Mouse (Mus musculus) stomach, embryonic 16.5 days (tissue): ENCODE results near the gene Qrich2. TPM values are rescaled to one million over a fixed set of nuclear protein-coding genes. Genes with fewer than 3 reads are reported as not detected.

Experiments
- ATAC-seq: fragments of 200-750 bp; cut with Nextera tagmentation; 2 replicates; pipeline ENCODE4 v1.8.0; 2017; ENCODE audit warnings: moderate number of reproducible peaks, moderate TSS enrichment; ENCODE audit not compliant: insufficient read depth, low FRiP score
- H3K27ac ChIP-seq: fragments of 300-500 bp; sonication (generic); 2 replicates; pipeline ENCODE4 v1.5.1; 2014; ENCODE audit warnings: low read length
- H3K27me3 ChIP-seq: fragments of 300-500 bp; sonication (generic); 2 replicates; pipeline ENCODE4 v1.6.1; 2014; ENCODE audit warnings: low read length, control low read depth, mixed read lengths; ENCODE audit not compliant: control insufficient read depth, insufficient read depth
- H3K36me3 ChIP-seq: fragments of 300-500 bp; sonication (generic); 2 replicates; pipeline ENCODE4 v1.6.1; 2014; ENCODE audit warnings: low read length; ENCODE audit not compliant: control insufficient read depth, insufficient read depth
- H3K4me1 ChIP-seq: fragments of 300-500 bp; sonication (generic); 2 replicates; pipeline ENCODE4 v1.6.1; 2014; ENCODE audit warnings: low read length, control low read depth, mixed read lengths; ENCODE audit not compliant: control insufficient read depth, insufficient read depth
- H3K4me2 ChIP-seq: fragments of 300-500 bp; sonication (generic); 2 replicates; pipeline ENCODE4 v1.6.1; 2014; ENCODE audit warnings: low read depth, low read length, mixed read lengths
- H3K4me3 ChIP-seq: fragments of 300-500 bp; sonication (generic); replicated peaks from 2 replicates; pipeline ENCODE4 v1.5.1; 2014; ENCODE audit warnings: mild to moderate bottlenecking, low read length
- H3K9ac ChIP-seq: fragments of 300-500 bp; sonication (generic); 2 replicates; pipeline ENCODE4 v1.6.1; 2014; ENCODE audit warnings: low read length
- H3K9me3 ChIP-seq: fragments of 300-500 bp; sonication (generic); replicated peaks from 2 replicates; pipeline ENCODE4 v1.6.1; 2016; ENCODE audit warnings: low read length, control low read depth; ENCODE audit not compliant: control insufficient read depth
- WGBS: fragments of 180-500 bp; shearing (Covaris S2); extraction: QIAGEN DNeasy Blood & Tissue Kit; methylation state at CpG from one replicate; pipeline ENCODE4 v1.1.7; 2014; 5-methylcytosine and 5-hydroxymethylcytosine counted together
- polyA plus RNA-seq: library from polyadenylated mRNA; unstranded; fragments of >200 nt; fragmentation: Nextera tagmentation; extraction: Ambion mirVana; gene quantifications from 2 replicates; pipeline ENCODE4 v1.2.1, GENCODE M21; 2015

The Qrich2 gene
- polyA plus RNA-seq, 1 experiment from 2014 or later: 0.53 TPM

DNA sequence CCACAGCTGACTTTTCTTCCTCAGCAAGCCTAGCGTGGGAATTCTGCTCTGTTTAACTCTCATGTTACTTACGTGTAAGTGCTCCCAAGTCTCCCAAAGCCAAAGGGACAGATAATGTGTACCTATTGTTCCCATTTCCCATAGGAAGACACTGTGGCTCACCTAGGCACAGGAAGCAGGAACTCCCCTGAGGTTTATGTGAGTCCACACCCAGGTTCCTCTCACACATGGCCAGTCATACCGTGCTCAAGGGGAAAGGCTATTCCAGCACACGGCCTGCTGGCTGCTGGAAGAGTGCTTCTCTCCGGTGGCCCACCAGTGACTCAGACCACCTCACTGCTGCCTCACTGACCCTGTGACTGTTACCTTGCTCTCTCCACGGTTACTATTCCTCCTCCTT is 44.9 kb downstream of the Qrich2 start:
- no peak for ATAC-seq

DNA sequence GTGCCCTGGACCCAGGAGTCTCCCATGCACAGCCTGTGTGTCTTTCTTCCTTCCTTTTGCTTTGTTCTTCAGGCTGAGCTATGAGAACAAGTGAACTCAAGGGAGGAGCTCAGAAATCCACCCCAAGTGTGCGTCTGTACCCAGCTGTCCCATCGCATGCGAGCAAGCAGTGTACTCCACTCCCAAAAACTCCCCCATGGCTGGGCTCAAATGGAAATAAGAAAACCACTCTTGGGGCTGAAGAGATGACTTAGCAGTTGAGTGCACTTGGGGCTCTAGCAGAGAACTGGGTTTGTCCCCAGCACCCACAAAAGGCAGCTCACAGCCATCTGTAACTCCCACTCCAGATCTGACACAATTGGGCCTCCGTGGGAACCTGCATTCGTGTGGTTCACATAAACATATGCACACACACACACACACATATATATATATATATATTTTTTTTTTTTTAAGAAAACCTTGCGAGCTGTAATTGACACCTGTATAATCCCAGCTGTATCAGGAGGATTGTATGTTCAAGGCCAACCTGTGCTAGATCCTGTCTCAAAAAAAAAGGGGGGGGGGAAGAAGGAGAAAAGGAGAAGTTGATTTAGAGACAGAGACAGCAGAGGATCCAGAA is 47.1 kb downstream of the Qrich2 start:
- no peaks in the 10 kb centered on the region for H3K27me3 ChIP-seq
- peaks cover 10% of the 10 kb centered on the region for H3K4me1 ChIP-seq
- H3K36me3 ChIP-seq: no peaks in the 10 kb centered on the region
- no peaks in the 10 kb centered on the region for H3K9me3 ChIP-seq
- peak; percentile 35; the same call in 1 of the 2 replicates for ATAC-seq
- no peak overlapping the region for H3K4me3 ChIP-seq
- H3K4me2 ChIP-seq: no peak overlapping the region
- H3K9ac ChIP-seq: peak overlapping the region; percentile 47; the same call in 1 of the 2 replicates
- peak overlapping the region; percentile 51; the same call in 1 of the 2 replicates for H3K27ac ChIP-seq
- 65% methylated on average over 6 of the region's 6 CpGs for WGBS

More for the DNA sequence above, 44.9 kb downstream of the Qrich2 start:
- H3K4me3 ChIP-seq: no peak overlapping the region
- H3K9ac ChIP-seq: no peak overlapping the region
- 68% methylated on average over 6 of the region's 6 CpGs for WGBS
- H3K4me2 ChIP-seq: no peak overlapping the region
- H3K27me3 ChIP-seq: no peaks in the 10 kb centered on the region
- H3K9me3 ChIP-seq: no peaks in the 10 kb centered on the region
- H3K36me3 ChIP-seq: no peaks in the 10 kb centered on the region
- no peak overlapping the region for H3K27ac ChIP-seq
- peaks cover 10% of the 10 kb centered on the region for H3K4me1 ChIP-seq

DNA sequence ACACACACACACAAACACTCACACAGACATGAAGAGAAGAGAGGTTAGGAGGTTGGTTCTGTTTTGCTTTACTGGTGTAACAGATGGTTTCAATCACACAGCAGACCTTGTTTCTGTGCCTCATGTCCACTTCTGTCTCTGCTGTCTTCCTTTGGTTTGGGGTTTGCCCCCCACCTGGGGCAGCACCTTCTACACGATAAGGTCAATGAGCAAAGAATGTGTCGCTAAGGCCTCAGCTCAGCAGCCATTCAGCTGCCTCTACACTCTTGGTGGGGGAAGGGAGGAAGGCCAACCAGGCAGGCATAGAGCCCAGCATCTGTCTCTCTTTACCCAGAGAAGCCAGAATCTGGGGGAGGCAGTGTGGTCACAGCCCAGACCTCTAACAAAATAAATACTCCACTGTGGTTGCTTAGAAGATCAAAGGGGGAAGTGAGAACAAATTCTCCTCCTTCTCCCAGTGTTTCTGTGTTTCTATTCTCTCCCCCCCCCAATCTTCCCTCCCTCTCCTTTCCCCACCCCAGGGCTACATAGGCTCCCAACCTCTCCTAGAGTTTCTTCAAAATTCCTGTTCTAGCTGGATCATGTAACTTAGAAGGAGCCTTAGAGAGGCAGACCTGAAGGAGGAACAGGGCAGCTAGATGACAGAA is 47.7 kb downstream of the Qrich2 start:
- H3K27ac ChIP-seq: peak overlapping the region; percentile 51

DNA sequence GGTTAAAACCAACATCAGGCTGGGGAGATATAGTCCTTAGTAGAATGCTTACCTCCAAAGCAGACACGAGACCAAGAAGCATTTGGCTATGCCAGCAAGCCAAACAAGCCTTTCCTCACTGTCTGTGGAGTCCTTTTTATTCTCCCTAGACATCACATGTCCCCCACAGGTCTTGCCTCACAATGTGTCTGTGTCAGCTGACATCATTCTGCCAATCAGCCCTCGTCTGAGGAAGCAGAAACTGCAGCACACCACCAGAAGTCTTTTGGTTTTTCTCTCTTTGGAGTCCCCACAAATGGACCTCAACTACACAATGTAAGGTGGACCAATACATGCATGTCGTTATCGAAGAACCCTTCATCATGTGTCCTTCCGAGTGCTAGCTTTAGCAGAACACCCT is 49.0 kb downstream of the Qrich2 start:
- WGBS: 90% methylated on average over 5 of the region's 5 CpGs
- Histone ChIP-seq H3K4me1 (peaks cover 18% of the 10 kb centered on the region), H3K27me3 (no peaks in the 10 kb centered on the region), H3K9ac (no peak overlapping the region), H3K36me3 (no peaks in the 10 kb centered on the region), H3K4me3 (no peak overlapping the region), H3K27ac (no peak overlapping the region), H3K9me3 (no peaks in the 10 kb centered on the region), H3K4me2 (no peak overlapping the region)
- no peak for ATAC-seq

More for the DNA sequence above, 47.7 kb downstream of the Qrich2 start:
- Histone ChIP-seq H3K9ac (peak overlapping the region; percentile 47; the same call in 1 of the 2 replicates), H3K36me3 (no peaks in the 10 kb centered on the region), H3K4me2 (no peak overlapping the region), H3K4me1 (peaks cover 13% of the 10 kb centered on the region), H3K4me3 (no peak overlapping the region), H3K27me3 (no peaks in the 10 kb centered on the region), H3K9me3 (no peaks in the 10 kb centered on the region)
- ATAC-seq: peak; percentile 62; the same call in 1 of the 2 replicates
- 2% methylated on average over 2 of the region's 2 CpGs for WGBS

- WGBS: 53% methylated on average over 6 of the region's 6 CpGs
- peaks cover 22% of the 10 kb centered on the region for H3K4me1 ChIP-seq
- H3K4me3 ChIP-seq: no peak overlapping the region
- no peak overlapping the region for H3K27ac ChIP-seq
- H3K4me2 ChIP-seq: no peak overlapping the region
- no peaks in the 10 kb centered on the region for H3K27me3 ChIP-seq
- peak overlapping the region; percentile 9; the same call in 1 of the 2 replicates for H3K9ac ChIP-seq
- H3K9me3 ChIP-seq: no peaks in the 10 kb centered on the region
- H3K36me3 ChIP-seq: no peaks in the 10 kb centered on the region
- ATAC-seq: no peak
Measured at GRCm38 (mm10) chr11:116416196-116416943, 49.7 kb downstream of the Qrich2 start.

- Histone ChIP-seq H3K9me3 (no peaks in the 10 kb centered on the region), H3K36me3 (no peaks in the 10 kb centered on the region), H3K27me3 (no peaks in the 10 kb centered on the region), H3K9ac (peak overlapping the region; percentile 86), H3K4me1 (peaks cover 22% of the 10 kb centered on the region), H3K4me2 (peak overlapping the region; percentile 100), H3K27ac (no peak overlapping the region; the same call in 1 of the 2 replicates), H3K4me3 (peak overlapping the region; percentile 75; the same call in 1 of the 2 replicates)
- WGBS: 78% methylated on average over 4 of the region's 4 CpGs
- no peak for ATAC-seq
Measured at GRCm38 (mm10) chr11:116413631-116414022, 52.4 kb downstream of the Qrich2 start.

DNA sequence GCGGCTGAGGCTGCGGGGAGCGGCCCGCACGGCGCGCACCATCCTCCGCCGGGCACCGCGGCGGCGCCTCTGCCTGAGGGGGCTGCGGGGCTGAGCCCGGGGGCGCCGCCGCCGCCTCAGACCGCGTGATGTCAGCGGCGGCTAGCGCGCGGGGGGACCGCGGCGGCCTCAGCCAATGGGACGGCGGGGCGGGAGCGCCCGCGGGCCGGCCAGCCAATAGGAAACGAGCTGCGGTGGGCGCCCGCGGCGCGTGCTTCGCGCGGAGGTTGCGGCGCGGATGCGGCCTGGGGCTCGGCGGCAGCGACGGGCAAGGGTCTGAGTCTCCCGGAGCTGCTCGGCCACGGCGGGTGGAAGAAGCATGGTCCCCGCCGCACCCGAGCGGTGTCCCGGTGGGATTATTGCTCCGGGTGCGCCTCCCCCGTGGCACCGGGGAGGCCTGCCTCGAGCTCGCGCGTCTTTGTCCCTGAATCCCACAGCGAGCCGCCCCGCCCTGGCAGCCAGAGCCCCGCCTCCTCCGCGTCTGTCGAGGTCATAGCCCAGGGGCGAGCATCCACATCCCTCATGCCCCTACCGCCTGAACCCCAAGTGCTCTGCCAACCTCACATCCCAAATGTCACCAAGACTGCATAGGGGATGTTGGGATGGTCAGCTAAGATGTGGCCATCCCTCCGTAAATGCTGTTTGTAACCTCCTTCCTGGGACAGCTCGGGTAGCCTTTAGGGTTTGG is 53.0 kb downstream of the Qrich2 start, which contains the start of gene Rnf157:
TSS of gene Rnf157 (minus strand) at position 129 of the 727 bp plus-strand sequence.
- 2% methylated on average over 70 of the region's 82 CpGs for WGBS
- no peaks in the 10 kb centered on the region for H3K36me3 ChIP-seq
- peak within 1 kb of the TSS; percentile 86 for H3K9ac ChIP-seq
- H3K27me3 ChIP-seq: no peaks in the 10 kb centered on the region
- no peak within 1 kb of the TSS; the same call in 1 of the 2 replicates for H3K27ac ChIP-seq
- H3K4me3 ChIP-seq: peak within 1 kb of the TSS; percentile 75
- H3K4me1 ChIP-seq: peaks cover 16% of the 10 kb centered on the region
- ATAC-seq: peak; percentile 94
- H3K4me2 ChIP-seq: peak within 1 kb of the TSS; percentile 100
- H3K9me3 ChIP-seq: no peaks in the 10 kb centered on the region

- WGBS: under 1% methylated on average over 63 of the region's 76 CpGs
- H3K27ac ChIP-seq: no peak overlapping the region
- peak overlapping the region; percentile 86 for H3K9ac ChIP-seq
Measured at GRCm38 (mm10) chr11:116412028-116412827, 53.8 kb downstream of the Qrich2 start.

More at GRCm38 (mm10) chr11:116412028-116412827, 53.8 kb downstream of the Qrich2 start:
- Histone ChIP-seq H3K4me3 (peak overlapping the region; percentile 75), H3K4me1 (peaks cover 16% of the 10 kb centered on the region), H3K9me3 (no peaks in the 10 kb centered on the region), H3K36me3 (no peaks in the 10 kb centered on the region), H3K4me2 (peak overlapping the region; percentile 100), H3K27me3 (no peaks in the 10 kb centered on the region)
- ATAC-seq: peak; percentile 39; the same call in 1 of the 2 replicates
